Mouse (Mus musculus) mouse embryonic stem cell (cell line): Measurements from ENCODE around the gene Nup153.

ENCODE experiments used
- in situ Hi-C, 2 experiments: fragments of 300-500 bp; cut with MboI; formaldehyde crosslinking; loops; 1 replicate in 1 of 2; 3 replicates in 1 of 2; pipeline ENCODE4 v1.14.3; 2019 to 2020; ENCODE audit warnings: low sequenced_read_pairs in 2 of 2, low pct_unique_long_range_greater_than_20kb in 1 of 2, mixed read lengths in 1 of 2; ENCODE audit not compliant: unreplicated experiment in 1 of 2

The Nup153 gene

DNA sequence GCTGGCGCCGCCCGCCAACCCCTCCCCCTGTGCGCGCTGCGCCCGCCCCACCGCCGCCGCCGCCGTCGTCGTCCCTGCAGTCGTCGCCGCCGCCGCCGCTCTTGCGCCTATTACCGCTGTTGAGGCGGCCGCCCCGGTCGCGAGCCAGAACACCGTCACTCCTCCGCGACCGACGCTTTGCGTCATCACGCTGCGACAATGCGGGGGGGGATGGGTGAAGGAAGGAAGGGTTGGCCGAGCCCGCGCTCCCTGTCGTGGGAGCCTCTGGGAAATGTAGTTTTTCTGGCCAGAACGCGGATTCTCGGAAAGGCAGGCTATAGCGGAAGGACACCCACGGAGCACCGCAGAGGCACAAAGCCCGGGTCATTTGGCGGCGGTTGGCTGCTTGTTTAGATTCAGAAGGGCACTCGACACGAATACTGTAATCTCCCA lies at the start of gene Nup153:
Nup153 (minus strand) TSS at position 104 of the 432 bp plus-strand sequence.
- in situ Hi-C loops = no loop called here

DNA sequence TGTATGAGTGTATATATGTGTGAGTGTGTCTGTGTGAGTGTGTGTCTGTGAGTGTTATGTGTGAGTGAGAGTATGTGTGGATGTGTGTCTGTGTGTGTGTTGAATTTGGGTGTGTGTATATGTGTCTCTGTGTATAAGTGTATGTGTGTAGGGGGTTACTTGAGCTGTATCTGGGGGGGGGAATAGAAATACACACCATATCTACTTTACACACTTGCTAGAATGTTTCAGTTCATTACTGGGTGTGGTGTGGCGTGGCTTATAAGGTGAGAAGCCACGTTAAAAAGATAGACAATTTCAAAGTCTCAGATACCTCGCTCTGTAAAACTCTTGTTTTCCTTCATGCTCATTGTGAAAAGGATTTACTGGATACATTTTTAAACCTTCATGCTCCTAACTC lies 49.7 kb upstream of the Nup153 start:
- in situ Hi-C loops = no loop called here

DNA sequence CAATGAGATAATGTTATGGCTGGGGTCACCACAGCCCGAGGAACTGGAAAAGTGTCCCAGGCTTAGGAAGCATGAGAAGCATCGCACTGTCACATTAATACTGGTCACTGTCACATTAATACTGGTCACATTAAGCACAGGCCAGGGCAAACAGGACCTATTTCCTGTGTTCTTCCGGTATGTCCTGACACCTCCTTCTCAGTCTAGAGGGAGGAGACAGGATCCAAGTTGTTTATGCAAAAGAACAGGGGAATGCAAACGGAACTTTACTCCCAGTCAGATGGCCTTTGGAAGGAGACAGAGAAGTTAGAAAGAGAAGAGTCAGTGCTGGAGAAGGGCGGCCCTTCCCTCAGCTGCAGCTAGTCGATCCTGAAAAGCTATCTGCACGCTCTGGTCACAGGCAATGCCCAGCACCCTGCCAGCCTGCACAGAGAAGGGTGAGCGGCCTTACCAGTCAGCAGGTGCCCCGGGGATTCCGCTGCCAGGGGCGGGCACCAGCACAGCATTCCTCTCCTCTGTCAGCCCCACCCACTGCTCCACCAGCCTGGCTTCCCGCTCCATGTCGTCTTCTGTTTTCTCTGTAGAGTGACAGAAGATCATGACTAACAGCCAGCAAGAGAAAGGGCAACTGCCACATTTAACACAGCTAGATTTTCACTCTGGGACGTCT lies 49.0 kb upstream of the Nup153 start:
- in situ Hi-C loops = no loop called here

DNA sequence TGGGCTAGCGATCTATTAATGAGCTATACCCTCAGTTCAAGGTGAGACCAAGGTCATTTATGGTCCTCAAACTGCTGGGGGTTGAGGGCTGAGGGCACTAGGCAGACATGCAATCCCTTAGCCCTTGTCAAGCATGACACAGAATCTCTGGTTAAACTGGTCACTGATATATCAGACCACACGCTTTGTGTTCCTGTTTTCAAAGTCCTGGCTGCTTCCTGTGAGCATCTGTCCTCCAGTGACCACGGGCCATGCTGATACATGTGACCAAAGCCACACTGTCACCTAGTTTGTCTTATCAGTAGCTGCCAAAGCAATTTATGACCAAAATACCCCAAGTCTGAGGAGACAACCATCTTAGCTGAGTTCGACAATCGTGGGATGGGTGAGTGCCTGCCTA lies 47.3 kb upstream of the Nup153 start:
- in situ Hi-C loops = no loop called here

DNA sequence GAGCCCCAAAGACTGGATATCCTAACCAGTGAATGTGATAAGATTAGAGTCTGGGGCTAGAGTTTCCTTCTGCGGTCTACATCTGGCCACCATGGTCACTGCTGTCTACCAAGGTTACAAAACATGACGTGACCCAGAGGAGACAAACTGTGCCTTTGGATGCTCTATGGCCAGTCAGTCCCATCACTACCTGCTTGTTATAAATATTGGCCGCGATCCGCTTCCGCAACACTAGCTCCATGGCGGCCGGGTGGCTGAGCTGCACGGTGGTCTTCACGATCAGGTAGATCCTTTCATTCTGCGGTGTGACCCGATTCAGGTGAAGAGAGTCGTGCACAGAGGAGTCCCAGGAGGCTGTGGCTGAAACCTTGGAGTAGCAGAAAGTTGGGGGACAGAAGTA lies 44.8 kb upstream of the Nup153 start:
- in situ Hi-C loops = no loop called here

DNA sequence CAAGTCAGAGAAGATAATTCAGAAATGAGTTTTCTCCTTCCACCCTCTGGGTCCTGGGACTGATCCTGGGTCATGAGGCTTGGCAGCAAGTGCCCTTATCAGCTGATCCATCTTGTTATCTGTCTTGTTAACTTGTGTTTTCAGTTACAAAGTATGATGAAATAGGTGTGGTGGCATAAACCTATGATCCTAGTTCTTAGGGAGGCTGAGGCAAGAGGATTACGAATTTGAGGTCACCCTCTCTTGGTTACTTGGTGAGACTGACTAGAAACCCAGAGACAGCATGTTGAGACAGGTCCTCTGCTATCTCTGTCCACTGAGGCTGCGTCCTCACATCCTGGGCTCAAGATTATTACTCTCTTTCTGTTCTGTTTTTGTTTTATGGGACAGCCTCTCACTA lies 37.6 kb upstream of the Nup153 start:
- in situ Hi-C loops = no loop called here

DNA sequence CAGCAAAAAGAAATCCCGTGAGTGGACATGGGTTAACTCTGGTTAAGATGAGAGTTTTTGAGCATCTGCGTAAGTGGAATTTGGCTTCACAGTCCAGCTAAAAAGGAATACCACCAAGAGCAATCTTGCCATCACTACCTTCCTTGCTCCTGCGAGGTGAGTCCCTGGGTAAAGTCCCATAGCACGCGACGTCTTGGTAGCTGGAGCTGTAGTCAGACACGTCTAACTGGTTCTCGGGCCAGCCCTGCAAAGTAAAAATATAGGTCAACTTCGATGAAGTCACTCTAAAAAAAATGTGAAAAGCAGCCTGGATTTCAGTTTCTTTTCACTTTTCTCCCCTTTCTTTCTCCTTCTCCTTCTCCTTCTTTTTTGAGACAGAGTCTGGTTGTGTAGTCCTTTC lies 35.5 kb upstream of the Nup153 start:
- in situ Hi-C loops = no loop called here

DNA sequence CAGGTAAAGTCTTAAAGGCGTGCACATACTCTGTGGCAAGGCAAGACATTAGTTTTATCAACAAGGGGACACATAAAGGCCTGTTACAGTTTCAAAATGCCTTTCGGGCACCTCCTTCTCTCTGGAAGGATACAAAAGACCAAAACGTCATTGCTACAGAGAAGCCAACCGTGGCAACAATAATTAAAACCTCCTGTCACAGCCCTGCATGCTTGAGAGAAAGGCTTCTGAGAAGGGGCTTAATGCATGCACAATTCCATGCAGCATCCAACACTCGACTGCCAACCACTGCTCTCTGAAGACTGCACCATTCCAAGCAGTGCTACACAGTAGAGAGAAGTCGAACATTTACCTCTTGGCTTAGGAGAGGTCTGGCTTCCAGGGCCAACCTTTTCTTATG lies 33.2 kb upstream of the Nup153 start:
- in situ Hi-C loops = no loop called here

DNA sequence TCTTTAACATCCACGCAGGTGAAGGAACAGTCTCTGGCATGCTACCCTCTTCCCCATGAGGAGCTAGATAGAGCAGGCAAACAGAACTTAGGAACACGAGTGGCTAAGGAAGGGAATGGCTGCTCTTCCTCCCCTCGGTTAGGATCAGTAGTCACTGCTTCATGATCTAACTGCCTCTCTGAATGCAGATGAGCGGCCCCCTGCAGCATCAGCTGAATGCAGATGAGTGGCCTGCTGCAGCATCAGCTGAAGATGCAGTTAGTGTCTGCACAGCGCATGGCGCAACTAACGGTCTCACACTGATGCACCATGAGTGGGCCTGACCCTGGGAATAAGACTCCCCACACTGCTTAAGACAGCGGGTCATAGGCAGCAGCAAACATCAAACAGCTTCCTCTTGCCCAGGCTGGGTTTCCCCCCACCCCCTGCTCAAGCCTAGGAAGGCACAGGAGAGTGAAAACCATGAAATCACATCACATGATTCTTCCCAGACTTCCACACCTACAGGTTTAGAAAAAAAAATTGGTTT lies 31.6 kb upstream of the Nup153 start:
- in situ Hi-C loops = no loop called here

DNA sequence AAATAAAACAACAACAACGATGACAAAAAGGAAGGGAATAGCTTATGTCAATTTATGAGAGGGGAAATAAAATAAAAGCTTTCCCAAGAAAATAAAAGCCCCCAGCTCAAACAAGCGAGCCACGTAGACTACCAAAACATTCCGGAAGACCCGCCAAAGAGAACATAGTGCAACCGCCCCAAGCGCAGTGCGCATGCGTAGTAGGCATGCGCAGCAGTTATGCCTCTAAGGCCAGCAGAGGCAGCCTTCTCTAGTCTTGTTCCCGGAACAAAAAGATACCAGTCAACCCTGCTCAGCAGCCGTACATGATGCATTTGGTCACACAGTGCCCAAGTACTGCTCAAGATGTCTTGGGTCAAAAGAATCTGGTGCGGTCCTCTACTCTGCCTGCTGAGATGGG lies 30.9 kb upstream of the Nup153 start:
- in situ Hi-C loops = no loop called here

DNA sequence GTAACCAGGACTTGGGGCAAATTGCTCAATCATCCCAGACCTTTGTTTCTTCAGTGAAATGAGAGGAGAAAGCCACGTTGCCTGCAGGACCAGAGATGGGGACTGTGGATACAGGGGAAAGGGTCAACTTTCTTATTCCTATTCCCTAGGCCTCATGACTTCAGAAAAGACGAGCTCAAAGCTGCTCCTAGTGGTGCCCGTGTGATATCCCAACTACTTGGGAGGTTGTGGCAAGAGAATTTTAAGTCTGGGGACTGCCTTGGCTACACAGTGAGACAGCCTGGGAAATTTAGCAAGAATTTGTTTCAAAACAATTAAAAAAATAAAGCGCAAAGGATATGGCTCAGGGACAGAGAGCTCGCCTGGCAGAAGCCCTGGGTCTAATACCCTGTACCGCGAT lies 30.2 kb upstream of the Nup153 start:
- in situ Hi-C loops = no loop called here

DNA sequence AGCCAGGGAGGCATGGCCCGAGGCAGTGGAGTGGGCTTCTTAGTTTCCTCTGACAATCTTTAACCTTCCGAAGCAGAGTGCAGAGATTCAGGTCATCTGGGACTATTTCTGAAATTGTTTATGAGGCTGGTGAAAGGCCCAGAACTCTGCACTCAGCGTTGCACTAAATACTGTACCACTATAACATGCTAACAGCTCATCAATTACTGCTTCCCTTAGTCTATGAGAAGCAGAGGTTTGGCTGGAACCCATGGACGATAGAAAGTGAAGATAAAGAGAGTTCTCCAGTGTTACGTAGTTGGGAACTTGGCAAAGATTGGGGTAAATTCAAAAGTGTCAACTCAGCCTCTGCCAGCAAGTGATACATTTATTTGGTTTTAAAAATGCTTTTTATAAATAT lies 25.6 kb upstream of the Nup153 start:
- in situ Hi-C loops = no loop called here

DNA sequence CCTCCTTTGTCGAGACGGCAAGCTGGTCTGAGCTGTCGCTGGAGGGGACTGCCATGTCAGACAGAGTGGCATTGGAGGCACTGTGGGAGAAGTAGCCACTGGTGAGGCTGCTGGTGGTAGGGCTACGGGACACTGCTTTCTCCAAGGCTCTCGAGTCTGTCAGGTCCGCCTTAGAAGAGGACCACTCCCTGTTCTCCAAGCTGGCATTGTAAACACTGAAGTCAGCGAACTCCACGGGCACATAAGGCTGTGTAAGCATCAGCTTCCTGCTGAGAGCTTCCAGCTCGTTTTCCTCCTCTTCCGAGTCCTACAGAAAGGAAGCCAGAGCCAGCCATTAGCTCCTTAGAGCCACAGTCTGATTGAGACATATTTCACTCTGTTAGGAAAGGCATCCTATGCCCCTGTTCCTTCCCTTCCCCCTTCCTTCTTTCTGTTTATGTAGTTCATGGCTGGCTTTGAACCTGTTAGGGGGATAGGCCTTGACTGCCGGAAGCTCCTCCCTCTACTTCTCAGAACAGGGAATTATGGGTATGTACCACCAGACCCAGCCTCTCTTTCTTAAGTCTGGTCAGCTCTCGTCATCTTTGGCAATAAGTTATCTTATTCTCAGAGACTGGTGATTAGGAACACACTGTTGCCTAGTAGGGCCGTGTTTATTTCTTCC lies 25.0 kb upstream of the Nup153 start:
- in situ Hi-C loops = no loop called here

DNA sequence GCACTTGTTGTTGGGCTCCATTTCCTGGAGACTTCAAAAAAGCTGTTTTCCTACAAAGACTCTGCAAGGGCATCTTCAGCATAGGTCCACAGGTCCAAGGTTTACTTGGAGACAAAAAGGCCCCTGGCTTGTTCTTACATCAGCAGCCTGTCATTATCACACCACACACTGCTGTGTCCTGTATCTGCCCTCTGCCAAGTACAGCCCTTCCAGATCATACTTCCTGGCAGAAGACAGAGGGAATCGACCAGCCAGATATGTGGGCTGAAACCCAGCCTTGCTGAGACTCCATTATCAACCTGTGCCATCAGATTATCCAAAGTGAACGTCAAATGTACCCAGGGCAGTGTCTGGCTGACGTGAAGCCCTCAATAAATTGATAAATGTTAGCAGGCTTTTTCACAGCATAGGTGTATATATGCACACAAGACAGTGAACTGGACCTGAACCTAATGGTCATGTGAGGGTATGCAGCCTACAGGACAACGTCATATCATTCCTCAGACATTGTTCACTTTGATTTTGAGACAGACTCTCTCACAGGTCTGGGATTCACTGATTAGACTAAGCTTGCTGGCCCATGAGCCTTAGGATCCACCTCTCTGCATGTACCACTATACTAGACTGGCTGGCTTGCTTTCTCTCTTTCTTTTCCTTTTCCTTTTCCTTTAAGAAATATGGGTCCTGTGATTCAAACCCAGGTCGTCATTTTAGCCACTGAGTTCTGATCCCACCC lies 20.6 kb upstream of the Nup153 start:
- in situ Hi-C loops = no loop called here

DNA sequence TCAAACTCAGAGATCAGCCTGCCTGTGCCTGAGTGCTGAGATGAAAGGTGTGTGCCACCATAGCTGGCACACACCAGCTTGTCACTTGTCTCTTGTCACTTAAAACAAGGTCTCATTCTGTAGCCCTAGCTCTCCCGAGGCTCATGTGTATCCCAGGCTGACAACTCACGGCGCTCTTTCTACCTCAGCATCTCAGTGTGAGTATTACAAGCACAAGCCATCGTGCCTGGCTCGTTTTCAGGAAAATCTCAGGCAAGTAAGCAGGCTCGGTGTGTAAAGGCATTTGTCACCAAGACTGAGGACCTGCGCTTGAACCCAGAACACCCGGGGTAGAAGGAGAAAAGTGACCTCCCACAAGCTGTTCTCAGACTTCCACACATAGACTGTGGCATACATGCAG lies 16.1 kb upstream of the Nup153 start:
- in situ Hi-C loops = no loop called here

DNA sequence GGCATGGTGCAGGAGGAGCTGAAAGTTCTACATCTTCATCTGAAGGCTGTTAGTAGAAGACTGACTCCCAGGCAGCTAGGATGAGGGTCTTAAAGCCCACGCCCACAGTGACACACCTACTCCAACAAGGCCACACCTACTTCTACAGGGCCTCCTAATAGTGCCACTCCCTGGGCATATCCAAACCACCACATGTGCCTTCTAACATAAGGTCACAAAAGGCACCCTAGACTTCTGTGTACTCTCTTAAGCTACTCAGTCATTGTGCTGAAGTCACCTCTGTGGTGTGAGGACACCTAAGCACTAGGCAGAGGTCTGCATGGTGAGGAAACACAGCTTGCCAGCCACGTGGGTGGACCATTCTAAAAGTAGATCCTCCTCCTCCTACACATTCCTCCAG lies 14.6 kb upstream of the Nup153 start:
- in situ Hi-C loops = no loop called here

DNA sequence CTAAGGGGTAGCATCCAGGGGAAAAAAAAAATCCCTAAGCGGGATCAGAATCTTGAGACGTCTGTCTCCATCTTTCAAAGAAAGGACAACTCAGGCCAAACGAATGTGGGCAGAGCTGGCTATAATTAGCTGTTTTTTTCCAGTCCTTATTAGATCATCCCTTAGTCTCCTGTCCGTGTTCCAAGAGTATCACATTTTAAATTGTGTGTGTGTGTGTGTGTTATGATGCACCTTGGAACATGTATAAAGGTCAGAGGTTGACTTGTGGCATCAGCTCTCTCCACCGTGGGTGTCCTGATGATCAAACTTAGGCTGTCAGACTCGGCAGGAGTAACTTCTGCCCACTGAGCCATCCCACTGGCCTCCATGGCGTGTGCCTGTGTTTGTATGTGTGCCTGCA lies 11.7 kb upstream of the Nup153 start:
- in situ Hi-C loops = no loop called here

DNA sequence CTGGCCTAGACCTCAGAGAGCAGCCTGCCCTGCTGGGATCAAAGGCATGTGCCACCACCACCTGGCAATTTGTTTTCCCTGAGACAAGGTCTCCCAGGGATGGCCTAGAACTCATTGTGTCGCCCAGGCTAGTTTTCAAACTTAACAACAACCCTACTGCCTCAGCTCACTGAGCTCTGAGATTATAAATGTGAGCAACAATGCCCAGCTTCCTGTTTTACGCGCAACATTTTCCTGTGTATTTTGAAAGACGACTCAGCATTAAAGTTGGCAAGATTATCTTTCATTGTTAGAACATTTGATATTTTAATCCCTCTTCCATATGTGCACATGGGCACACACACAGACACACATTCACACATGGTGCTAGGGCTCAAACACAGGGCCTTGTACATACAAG lies 9.7 kb upstream of the Nup153 start:
- in situ Hi-C loops = no loop called here

DNA sequence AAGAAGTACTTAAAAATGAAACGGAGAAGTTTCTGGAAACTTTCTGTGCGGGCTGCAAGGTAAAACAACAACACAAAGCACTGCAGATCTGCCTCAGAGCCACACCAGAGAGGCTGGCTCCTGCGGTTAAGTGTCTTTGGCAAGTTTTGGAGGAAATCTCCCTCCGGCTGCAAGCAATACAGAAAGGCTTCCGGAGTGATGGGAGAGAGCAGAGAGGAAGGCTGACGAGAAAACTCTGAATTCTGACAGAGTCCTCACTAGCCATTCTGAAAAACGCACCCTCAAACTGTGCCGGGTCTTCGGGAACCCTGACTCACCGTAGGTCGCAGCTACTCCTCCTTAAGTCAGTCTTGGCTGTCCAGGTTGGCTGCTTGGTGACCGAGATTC lies 8.7 kb upstream of the Nup153 start:
- in situ Hi-C loops = no loop called here
